Mouse (Mus musculus) liver, embryonic 15.5 days (tissue): ENCODE data around the gene Gabbr2. TPM values are rescaled to one million over a fixed set of nuclear protein-coding genes. Genes with fewer than 3 reads are reported as not detected.

Experiments used
- ATAC-seq: fragments of 200-750 bp; cut with Nextera tagmentation; 2 replicates; pipeline ENCODE4 v1.8.0; 2017; ENCODE audit warnings: moderate number of reproducible peaks, mild to moderate bottlenecking, moderate library complexity; ENCODE audit not compliant: insufficient read depth
- H3K27ac ChIP-seq: fragments of 300-500 bp; sonication (generic); replicated peaks from 2 replicates; pipeline ENCODE4 v1.5.1; 2015; ENCODE audit warnings: mild to moderate bottlenecking, inconsistent platforms
- H3K27me3 ChIP-seq: fragments of 300-500 bp; sonication (generic); 2 replicates; pipeline ENCODE4 v1.6.1; 2015; ENCODE audit warnings: mild to moderate bottlenecking, inconsistent platforms
- H3K36me3 ChIP-seq: fragments of 300-500 bp; sonication (generic); replicated peaks from 2 replicates; pipeline ENCODE4 v1.6.1; 2015; ENCODE audit warnings: moderate library complexity, mild to moderate bottlenecking, inconsistent platforms
- H3K4me1 ChIP-seq: fragments of 300-500 bp; sonication (generic); replicated peaks from 2 replicates; pipeline ENCODE4 v1.6.1; 2015; ENCODE audit warnings: inconsistent platforms
- H3K4me2 ChIP-seq: fragments of 300-500 bp; sonication (generic); 2 replicates; pipeline ENCODE4 v1.6.1; 2015; ENCODE audit warnings: moderate library complexity, mild to moderate bottlenecking, inconsistent platforms
- H3K4me3 ChIP-seq: fragments of 300-500 bp; sonication (generic); replicated peaks from 2 replicates; pipeline ENCODE4 v1.5.1; 2015; ENCODE audit warnings: mild to moderate bottlenecking, inconsistent platforms
- H3K9ac ChIP-seq: fragments of 300-500 bp; sonication (generic); 2 replicates; pipeline ENCODE4 v1.6.1; 2015; ENCODE audit warnings: moderate library complexity, mild to moderate bottlenecking, inconsistent platforms
- H3K9me3 ChIP-seq: fragments of 300-500 bp; sonication (generic); replicated peaks from 2 replicates; pipeline ENCODE4 v1.6.1; 2016; ENCODE audit warnings: inconsistent platforms
- WGBS: fragments of 180-500 bp; shearing (Covaris S2); methylation state at CpG from one replicate; pipeline ENCODE4 v1.1.7; 2015; ENCODE audit warnings: mixed read lengths; ENCODE audit not compliant: insufficient replicate concordance; 5-methylcytosine and 5-hydroxymethylcytosine counted together
- polyA plus RNA-seq: library from polyadenylated mRNA; unstranded; fragments of >200 nt; fragmentation: Nextera tagmentation; extraction: Ambion mirVana; gene quantifications from 2 replicates; pipeline ENCODE4 v1.2.1, GENCODE M21; 2015

Gabbr2 gene
- polyA plus RNA-seq, 1 experiment from 2014 or later = 0.02 TPM

DNA sequence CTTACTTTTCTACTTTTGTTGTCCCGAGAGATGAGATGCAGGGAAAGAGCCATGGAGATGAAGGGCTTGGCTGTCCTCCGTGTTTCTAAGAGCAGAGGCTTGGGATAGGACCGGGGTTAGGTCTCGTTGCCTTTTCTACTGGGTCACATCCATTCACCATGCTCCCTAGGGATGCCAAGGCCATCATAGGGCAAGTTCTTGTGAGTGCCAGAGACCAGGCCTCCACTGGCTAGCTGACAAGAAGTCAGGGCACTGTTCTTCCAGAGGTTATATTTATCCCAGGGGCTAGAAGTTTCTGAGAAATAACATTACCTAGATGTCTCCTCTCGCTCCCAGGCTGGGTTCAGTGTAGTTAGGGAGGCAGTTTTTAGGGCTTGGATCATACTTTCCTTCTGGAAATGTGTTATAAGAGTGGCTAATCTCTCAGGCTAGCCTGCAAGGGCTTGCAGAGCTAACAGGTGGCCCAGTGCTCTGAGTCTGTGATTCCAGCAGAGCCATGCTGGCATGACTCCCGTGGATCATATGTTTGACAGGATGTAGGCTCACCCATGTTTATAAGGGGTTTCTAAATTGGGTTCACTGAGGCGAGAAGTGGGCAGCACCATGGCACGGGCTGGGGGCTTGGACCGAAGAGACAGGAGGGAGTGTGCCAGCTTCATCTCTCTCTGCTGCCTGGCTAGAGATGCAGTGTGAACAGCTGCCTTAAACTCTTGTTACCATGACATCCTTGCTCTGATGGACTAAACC is 199.2 kb downstream of the Gabbr2 start:
- no peak overlapping the region for H3K4me2 ChIP-seq
- H3K27ac ChIP-seq = no peak overlapping the region
- H3K9ac ChIP-seq = no peak overlapping the region
- H3K36me3 ChIP-seq = no peaks in the 10 kb centered on the region
- no peak for ATAC-seq
- 64% methylated on average over 9 of the region's 9 CpGs for WGBS
- no peaks in the 10 kb centered on the region for H3K27me3 ChIP-seq
- no peaks in the 10 kb centered on the region for H3K4me1 ChIP-seq
- H3K9me3 ChIP-seq = no peaks in the 10 kb centered on the region
- no peak overlapping the region for H3K4me3 ChIP-seq

DNA sequence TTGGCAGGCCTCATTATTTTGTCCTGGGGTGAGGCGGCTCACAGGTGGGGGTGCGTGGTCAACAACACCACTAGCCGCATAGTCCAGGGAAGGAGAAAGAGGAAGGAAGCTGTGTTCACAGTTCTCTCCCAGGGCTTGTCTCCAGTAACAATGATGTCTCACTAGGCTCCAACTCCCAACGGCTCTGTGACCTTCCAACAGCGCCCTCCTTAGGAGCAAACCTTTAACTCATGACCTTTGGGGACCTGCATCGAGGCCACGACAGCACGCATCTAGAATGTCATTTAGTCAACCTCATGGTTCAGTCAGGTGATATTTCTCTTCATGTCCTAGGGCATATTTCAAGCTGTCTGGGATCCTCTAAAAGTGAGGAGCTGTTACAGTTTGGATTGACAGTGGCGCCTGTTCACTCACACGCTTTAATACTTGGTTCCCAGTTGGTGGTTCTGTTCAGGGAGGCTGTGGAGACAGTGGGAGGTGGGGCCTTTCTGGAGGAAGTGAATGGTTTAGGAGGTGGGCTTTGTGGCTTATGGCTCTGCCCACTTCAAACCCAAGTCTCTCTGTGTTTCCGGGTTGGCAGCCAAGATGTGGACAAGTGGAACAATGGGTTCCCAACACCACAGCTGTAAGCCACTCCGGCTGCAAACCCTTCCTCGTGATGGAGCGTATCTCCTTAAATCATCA is 200.3 kb downstream of the Gabbr2 start:
- H3K9me3 ChIP-seq = no peaks in the 10 kb centered on the region
- no peak overlapping the region for H3K4me2 ChIP-seq
- ATAC-seq = no peak
- H3K36me3 ChIP-seq = no peaks in the 10 kb centered on the region
- H3K4me3 ChIP-seq = no peak overlapping the region
- no peaks in the 10 kb centered on the region for H3K27me3 ChIP-seq
- H3K4me1 ChIP-seq = no peaks in the 10 kb centered on the region
- no peak overlapping the region for H3K27ac ChIP-seq
- 27% methylated on average over 14 of the region's 14 CpGs for WGBS
- H3K9ac ChIP-seq = no peak overlapping the region

DNA sequence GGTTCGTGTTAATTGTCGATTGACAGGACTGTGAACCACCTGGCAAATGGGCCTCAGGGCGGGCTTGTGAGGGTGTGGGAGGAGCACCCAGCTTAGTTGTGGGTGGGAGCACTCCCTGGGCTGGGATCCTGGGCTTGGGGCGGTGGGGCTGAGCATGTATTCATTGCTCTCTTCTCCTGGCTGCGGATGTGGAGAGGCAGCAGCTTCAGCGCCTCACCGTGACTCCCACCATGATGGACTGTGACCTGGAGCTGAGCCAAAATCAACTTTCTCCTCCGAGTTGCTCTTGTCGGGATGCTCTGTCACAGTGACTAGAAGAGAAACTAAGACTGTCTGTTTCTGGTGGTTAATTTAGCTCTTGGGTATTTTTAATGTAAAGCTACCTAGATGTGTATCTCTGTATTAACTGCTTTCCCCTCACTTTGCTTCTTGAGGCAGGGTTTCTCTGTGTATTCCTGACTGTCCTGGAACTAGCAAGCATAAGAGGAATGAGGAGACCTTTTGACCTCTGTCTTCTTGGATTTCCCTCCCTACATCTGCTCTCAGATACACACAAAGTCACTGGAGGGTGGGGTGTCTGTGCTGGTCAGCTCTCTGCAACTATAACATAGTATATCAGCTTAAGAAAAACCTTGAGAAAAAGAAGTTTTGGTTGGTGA is 200.9 kb downstream of the Gabbr2 start:
- no peak overlapping the region for H3K4me3 ChIP-seq
- no peaks in the 10 kb centered on the region for H3K36me3 ChIP-seq
- H3K9ac ChIP-seq = no peak overlapping the region
- no peaks in the 10 kb centered on the region for H3K4me1 ChIP-seq
- WGBS = 57% methylated on average over 9 of the region's 9 CpGs
- H3K27ac ChIP-seq = no peak overlapping the region
- ATAC-seq = no peak
- no peaks in the 10 kb centered on the region for H3K9me3 ChIP-seq
- H3K27me3 ChIP-seq = no peaks in the 10 kb centered on the region
- no peak overlapping the region for H3K4me2 ChIP-seq

DNA sequence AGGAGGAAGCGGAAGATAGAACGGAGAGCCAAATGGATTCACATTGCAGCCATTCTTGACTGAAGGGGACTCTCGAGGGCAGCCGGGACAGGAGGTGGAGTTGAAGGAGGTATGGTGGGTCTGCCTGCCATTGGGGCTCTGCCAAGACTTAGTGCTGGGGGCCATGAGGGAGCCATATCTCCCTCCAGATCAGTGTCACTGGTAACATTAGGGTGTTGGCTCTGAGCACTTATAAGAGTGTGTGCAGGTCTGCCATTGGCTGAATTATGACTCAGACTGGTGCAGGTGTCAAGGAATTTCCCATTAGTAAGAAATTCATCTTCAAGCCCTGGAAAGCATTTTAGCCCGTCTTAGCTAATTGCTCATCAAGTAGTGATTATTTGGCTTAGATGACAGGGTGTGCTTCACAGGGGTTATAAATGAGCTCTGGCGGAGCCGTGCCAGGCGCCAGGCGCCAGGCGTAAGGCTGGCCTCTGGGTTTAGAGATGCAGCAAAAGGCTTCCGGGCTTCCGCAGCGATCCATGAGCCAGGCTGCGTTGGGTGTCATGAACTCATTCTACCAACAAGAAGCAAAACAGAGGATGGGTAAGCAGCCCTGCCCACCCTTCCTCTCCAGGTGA is 207.1 kb downstream of the Gabbr2 start:
- WGBS = 81% methylated on average over 14 of the region's 14 CpGs
- no peaks in the 10 kb centered on the region for H3K36me3 ChIP-seq

DNA sequence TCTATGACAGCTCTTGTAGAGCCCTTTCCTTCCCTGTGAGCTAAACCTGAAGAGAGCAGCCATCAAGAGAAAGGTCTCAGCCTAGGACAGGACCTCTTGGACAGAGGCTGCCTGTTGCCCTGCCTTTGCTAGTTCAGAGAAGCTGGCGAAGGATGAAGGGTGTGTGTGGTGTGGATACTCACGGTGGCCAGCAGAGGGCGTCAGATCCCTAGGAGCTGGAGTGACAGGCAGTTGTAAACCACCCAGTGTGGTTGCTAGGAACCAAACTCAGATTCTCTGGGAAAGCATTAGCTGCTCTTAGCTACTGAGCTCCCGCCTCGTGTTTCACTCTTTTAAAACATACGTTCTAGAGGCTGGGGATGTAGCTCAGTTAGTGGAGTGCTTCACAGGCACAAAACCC is 210.6 kb downstream of the Gabbr2 start:
- WGBS = 62% methylated on average over 6 of the region's 6 CpGs
- Histone ChIP-seq H3K27ac (no peak overlapping the region), H3K36me3 (no peaks in the 10 kb centered on the region), H3K4me1 (no peaks in the 10 kb centered on the region), H3K9me3 (no peaks in the 10 kb centered on the region), H3K4me3 (no peak overlapping the region), H3K4me2 (no peak overlapping the region), H3K27me3 (no peaks in the 10 kb centered on the region), H3K9ac (no peak overlapping the region)
- ATAC-seq = no peak

More for the DNA sequence above, 207.1 kb downstream of the Gabbr2 start:
- Histone ChIP-seq H3K4me1 (no peaks in the 10 kb centered on the region), H3K9me3 (no peaks in the 10 kb centered on the region), H3K4me3 (no peak overlapping the region), H3K27me3 (no peaks in the 10 kb centered on the region), H3K9ac (no peak overlapping the region), H3K4me2 (no peak overlapping the region), H3K27ac (no peak overlapping the region)
- ATAC-seq = no peak

DNA sequence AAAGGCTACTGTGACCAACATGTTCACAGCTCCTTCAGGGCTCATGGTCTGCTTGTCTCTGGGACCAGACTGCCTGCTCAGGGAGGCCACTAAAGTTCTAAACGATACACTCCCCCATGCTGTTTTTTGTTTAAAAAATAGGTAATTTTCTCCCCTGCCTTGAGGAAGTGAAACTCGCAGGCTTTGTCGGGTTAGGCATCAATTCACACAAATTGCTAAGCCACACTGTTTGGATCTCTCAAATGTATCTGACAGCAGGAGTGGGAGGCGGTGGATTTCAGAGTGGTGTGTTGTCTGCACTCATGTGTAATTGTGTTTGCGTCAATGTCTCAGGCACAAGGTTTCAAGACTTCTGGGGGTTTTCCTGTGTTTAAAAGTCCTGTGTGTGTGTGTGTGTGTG is 215.7 kb downstream of the Gabbr2 start:
- no peak overlapping the region for H3K4me2 ChIP-seq
- no peak for ATAC-seq
- H3K36me3 ChIP-seq = no peaks in the 10 kb centered on the region
- no peaks in the 10 kb centered on the region for H3K27me3 ChIP-seq
- no peaks in the 10 kb centered on the region for H3K9me3 ChIP-seq
- H3K9ac ChIP-seq = no peak overlapping the region
- 47% methylated on average over 5 of the region's 5 CpGs for WGBS
- H3K27ac ChIP-seq = no peak overlapping the region
- no peak overlapping the region for H3K4me3 ChIP-seq
- no peaks in the 10 kb centered on the region for H3K4me1 ChIP-seq

DNA sequence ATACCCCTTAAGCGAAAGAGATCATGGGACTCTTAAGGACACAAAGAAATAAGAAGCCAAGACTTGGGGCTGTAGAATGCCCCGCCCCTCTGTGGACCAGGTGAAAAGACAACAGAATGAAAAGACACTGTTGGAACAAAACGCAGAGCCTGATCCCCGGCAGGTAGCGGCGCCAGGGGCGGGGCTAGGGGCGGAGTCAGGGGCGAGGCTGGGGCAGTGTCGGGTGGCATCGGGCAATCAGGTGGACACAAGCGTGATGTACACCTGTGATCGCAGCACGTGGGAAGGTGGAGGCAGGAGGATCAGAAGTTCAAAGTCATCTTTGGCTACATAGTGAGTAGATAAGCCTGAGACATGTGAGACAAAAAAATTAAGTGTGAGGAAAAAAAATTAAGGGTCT is 217.0 kb downstream of the Gabbr2 start:
- Histone ChIP-seq H3K9me3 (no peaks in the 10 kb centered on the region), H3K27me3 (no peaks in the 10 kb centered on the region), H3K4me1 (no peaks in the 10 kb centered on the region), H3K9ac (no peak overlapping the region), H3K4me2 (no peak overlapping the region), H3K27ac (no peak overlapping the region), H3K36me3 (no peaks in the 10 kb centered on the region), H3K4me3 (no peak overlapping the region)
- ATAC-seq = no peak
- WGBS = 24% methylated on average over 14 of the region's 14 CpGs

DNA sequence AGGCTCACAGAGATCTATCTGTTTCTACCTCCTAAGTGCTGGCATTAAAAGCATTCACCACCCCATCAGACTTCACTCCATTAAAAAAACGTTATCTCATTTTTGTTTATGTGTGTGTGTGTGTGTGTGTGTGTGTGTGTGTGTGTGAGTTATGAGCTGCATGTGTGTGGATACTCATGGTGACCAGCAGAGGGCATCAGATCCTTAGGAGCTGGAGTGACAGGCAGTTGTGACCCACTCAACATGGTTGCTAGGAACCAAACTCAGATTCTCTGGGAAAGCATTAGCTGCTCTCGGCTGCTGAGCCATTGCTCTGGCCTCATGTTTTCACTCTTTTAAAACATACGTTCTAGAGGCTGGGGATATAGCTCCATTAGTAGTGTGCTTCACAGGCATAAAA is 218.4 kb downstream of the Gabbr2 start:
- H3K36me3 ChIP-seq = no peaks in the 10 kb centered on the region
- no peaks in the 10 kb centered on the region for H3K9me3 ChIP-seq
- no peak overlapping the region for H3K4me3 ChIP-seq
- WGBS = 69% methylated on average over 3 of the region's 3 CpGs
- H3K27me3 ChIP-seq = no peaks in the 10 kb centered on the region
- H3K4me2 ChIP-seq = no peak overlapping the region
- no peak overlapping the region for H3K9ac ChIP-seq
- H3K27ac ChIP-seq = no peak overlapping the region
- H3K4me1 ChIP-seq = no peaks in the 10 kb centered on the region
- no peak for ATAC-seq

DNA sequence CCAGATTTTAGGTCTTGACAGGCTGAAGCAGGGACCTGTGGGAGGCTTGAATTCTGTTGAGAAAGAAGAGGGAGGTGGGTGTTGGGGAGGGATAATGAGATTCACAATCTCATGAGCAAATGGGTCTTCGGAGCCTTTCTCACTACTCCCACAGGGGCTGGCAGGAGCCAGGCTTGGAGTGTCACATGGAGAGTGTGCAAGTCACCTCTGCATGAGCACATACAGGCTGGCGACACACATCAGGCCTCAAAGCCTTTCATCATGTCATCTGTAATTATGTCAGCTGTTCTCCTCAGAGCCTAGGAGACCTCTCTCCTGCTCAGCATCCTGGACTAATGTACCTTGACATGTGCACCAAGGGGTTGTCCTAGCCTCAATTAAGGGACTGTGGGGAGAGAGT is 219.1 kb downstream of the Gabbr2 start:
- no peak overlapping the region for H3K27ac ChIP-seq
- H3K27me3 ChIP-seq = no peaks in the 10 kb centered on the region
- WGBS = 74% methylated on average over 2 of the region's 2 CpGs
- H3K4me2 ChIP-seq = no peak overlapping the region
- H3K9me3 ChIP-seq = no peaks in the 10 kb centered on the region
- no peak for ATAC-seq
- no peaks in the 10 kb centered on the region for H3K4me1 ChIP-seq
- H3K9ac ChIP-seq = no peak overlapping the region
- no peaks in the 10 kb centered on the region for H3K36me3 ChIP-seq
- no peak overlapping the region for H3K4me3 ChIP-seq

DNA sequence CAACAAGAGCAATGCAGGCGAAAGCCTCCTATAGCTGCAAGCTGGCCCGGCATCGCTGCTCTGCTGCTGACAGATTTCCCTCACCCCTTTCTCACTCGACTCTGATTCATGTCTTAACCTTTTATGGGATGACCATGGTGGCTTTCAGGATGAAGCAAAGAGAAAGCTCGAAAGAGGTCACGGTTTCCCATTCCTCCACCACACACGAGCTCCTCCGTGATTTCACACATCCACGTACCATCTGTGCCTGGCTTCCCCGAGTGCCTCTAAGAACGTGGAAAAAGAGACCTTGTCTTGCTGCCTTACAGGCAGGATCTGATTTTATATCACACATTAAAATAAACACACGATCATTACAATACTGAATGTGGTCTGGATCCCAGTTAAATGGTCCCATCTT is 220.6 kb downstream of the Gabbr2 start:
- no peaks in the 10 kb centered on the region for H3K36me3 ChIP-seq
- ATAC-seq = no peak
- no peak overlapping the region for H3K4me2 ChIP-seq

DNA sequence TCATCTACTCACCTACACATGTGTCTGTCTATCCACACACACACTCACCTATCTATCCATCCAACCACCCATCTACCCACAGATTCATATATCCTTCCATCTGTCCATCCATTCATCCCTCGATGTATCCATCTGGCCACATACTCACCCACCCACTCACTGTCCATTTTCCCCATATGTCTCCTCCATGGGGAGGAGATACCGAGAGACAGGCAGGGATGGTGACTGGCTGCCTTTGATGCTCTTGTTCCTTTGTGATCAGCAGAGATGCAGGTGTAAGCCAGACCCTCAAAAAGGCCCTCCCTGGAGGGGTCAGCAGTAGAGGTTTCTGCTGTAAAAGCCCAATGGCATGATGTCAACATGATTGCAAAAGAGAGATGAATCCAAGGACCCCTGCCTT is 221.0 kb downstream of the Gabbr2 start:
- no peaks in the 10 kb centered on the region for H3K9me3 ChIP-seq
- 55% methylated on average over 2 of the region's 2 CpGs for WGBS
- ATAC-seq = no peak
- H3K4me3 ChIP-seq = no peak overlapping the region
- H3K4me1 ChIP-seq = no peaks in the 10 kb centered on the region
- H3K27me3 ChIP-seq = no peaks in the 10 kb centered on the region
- no peak overlapping the region for H3K27ac ChIP-seq
- no peak overlapping the region for H3K9ac ChIP-seq
- no peak overlapping the region for H3K4me2 ChIP-seq
- no peaks in the 10 kb centered on the region for H3K36me3 ChIP-seq

More for the DNA sequence above, 220.6 kb downstream of the Gabbr2 start:
- Histone ChIP-seq H3K27ac (no peak overlapping the region), H3K9me3 (no peaks in the 10 kb centered on the region), H3K9ac (no peak overlapping the region), H3K4me1 (no peaks in the 10 kb centered on the region), H3K4me3 (no peak overlapping the region), H3K27me3 (no peaks in the 10 kb centered on the region)
- WGBS = 71% methylated on average over 12 of the region's 12 CpGs
